Mouse (Mus musculus) liver, postnatal 0 days (tissue): ENCODE measurements at regions not wholly inside any gene's neighbourhood (a gene's known extent, or its start where the extent isn't known, plus 50 kb on each side); places are given as distances from the start of the nearest gene placed in this dataset.

ENCODE experiments used
- CTCF ChIP-seq: sonication (generic); IDR thresholded peaks from 2 replicates; pipeline ENCODE4 v1.5.1; 2016; ENCODE audit warnings: antibody characterized with exemption, low read depth
- EP300 ChIP-seq: IDR thresholded peaks from 2 replicates; pipeline ENCODE4 v1.6.1; 2016; ENCODE audit warnings: antibody characterized with exemption, low read depth, mild to moderate bottlenecking

GRCm38 (mm10) chr11:57412766-57413165 is 105.7 kb downstream of the Fam114a2 start:
- TF ChIP-seq CTCF (no peak), EP300 (no peak)
